Mouse (Mus musculus): ENCODE data around the gene Syne2. TPM values are rescaled to one million over a fixed set of nuclear protein-coding genes. Genes with fewer than 3 reads are reported as not detected.
A peak's percentile ranks its signal among the peaks of the same experiment; 100 is the strongest.

The Syne2 gene
- polyA plus RNA-seq, 1 experiment from 2014 or later: 49.6 TPM

- Histone ChIP-seq H3K4me2 (no peak overlapping the region), H3K9ac (no peak overlapping the region), H3K9me3 (no peaks in the 10 kb centered on the region), H3K27me3 (replicated peaks) (no peaks in the 10 kb centered on the region), H3K36me3 (peaks cover 83% of the 10 kb centered on the region), H3K4me1 (no peaks in the 10 kb centered on the region), H3K27ac (replicated peaks) (no peak overlapping the region), H3K4me3 (no peak overlapping the region)
- 46% methylated on average over 5 of the region's 5 CpGs for WGBS
- ATAC-seq (ENCODE audit: extremely low read depth, insufficient number of reproducible peaks, low FRiP score, low TSS enrichment): no peak
Measured at GRCm38 (mm10) chr12:75951328-75951727, 133.4 kb downstream of the Syne2 start.

GRCm38 (mm10) chr12:75952011-75952410 is 134.1 kb downstream of the Syne2 start:
- Histone ChIP-seq H3K36me3 (peaks cover 83% of the 10 kb centered on the region), H3K27ac (replicated peaks) (no peak overlapping the region), H3K9me3 (no peaks in the 10 kb centered on the region), H3K9ac (no peak overlapping the region), H3K4me3 (no peak overlapping the region), H3K27me3 (replicated peaks) (no peaks in the 10 kb centered on the region), H3K4me1 (no peaks in the 10 kb centered on the region), H3K4me2 (no peak overlapping the region)
- ATAC-seq (ENCODE audit: extremely low read depth, insufficient number of reproducible peaks, low FRiP score, low TSS enrichment): no peak
- 91% methylated on average over 1 of the region's 1 CpGs for WGBS

DNA sequence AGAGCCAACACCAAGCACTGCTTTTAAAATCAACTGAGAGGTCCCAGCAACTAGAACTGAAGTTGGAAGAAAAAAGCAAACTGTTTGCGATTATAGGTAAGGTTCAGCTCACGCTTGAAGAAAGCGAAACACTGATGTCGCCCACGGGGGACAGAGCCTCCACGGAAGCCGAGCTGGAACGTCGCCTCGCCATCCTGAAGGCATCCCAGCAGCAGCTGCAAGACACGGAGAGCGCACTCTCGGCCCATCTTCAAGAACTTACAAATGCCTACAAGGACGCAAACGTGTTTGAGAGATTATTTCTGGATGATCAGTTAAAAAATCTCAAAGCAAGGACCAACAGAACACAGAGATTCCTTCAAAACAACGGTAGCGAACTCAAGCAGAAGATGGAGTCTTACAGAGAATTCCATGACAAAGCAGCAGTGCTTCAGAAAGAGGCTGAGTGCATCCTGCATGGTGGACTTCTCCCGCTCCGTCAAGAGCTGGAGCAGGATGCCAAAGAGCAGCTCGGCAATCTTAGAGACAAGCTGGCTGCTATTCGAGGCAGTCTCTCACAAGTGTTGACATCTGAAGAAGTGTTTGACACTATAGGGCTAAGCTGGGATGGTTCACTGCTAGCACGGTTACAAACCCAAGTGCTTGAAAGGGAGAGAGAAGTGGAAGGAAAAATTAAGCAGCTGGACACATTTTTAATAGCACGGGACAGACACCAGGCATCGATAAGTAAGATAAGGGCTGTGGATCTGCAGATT is 148.7 kb downstream of the Syne2 start:
- ATAC-seq (ENCODE audit: extremely low read depth, insufficient number of reproducible peaks, low FRiP score, low TSS enrichment): no peak
- H3K9ac ChIP-seq: no peak overlapping the region
- 65% methylated on average over 24 of the region's 24 CpGs for WGBS
- H3K36me3 ChIP-seq: peaks cover 79% of the 10 kb centered on the region
- H3K4me3 ChIP-seq: no peak overlapping the region
- no peak overlapping the region for H3K4me2 ChIP-seq
- H3K9me3 ChIP-seq: no peaks in the 10 kb centered on the region
- H3K27ac ChIP-seq (replicated peaks): no peak overlapping the region
- no peaks in the 10 kb centered on the region for H3K27me3 ChIP-seq (replicated peaks)
- peaks cover 12% of the 10 kb centered on the region for H3K4me1 ChIP-seq

- Histone ChIP-seq H3K4me1 (peaks cover 17% of the 10 kb centered on the region), H3K4me2 (no peak overlapping the region), H3K4me3 (no peak overlapping the region), H3K27ac (replicated peaks) (no peak overlapping the region), H3K9ac (no peak overlapping the region), H3K36me3 (peaks cover 57% of the 10 kb centered on the region), H3K9me3 (no peaks in the 10 kb centered on the region), H3K27me3 (replicated peaks) (no peaks in the 10 kb centered on the region)
- 75% methylated on average over 5 of the region's 5 CpGs for WGBS
- no peak for ATAC-seq (ENCODE audit: extremely low read depth, insufficient number of reproducible peaks, low FRiP score, low TSS enrichment)
Measured at GRCm38 (mm10) chr12:75979079-75979478, 161.1 kb downstream of the Syne2 start.

- no peaks in the 10 kb centered on the region for H3K27me3 ChIP-seq (replicated peaks)
- peaks cover 31% of the 10 kb centered on the region for H3K4me1 ChIP-seq
- 34% methylated on average over 8 of the region's 8 CpGs for WGBS
- no peak overlapping the region for H3K9ac ChIP-seq
- H3K36me3 ChIP-seq: peaks cover 55% of the 10 kb centered on the region
- no peak overlapping the region for H3K4me3 ChIP-seq
- no peaks in the 10 kb centered on the region for H3K9me3 ChIP-seq
- peak overlapping the region; percentile 24 for H3K4me2 ChIP-seq
- peak overlapping the region; percentile 67 for H3K27ac ChIP-seq (replicated peaks)
- ATAC-seq (ENCODE audit: extremely low read depth, insufficient number of reproducible peaks, low FRiP score, low TSS enrichment): no peak
Measured at GRCm38 (mm10) chr12:75983336-75983735, 165.4 kb downstream of the Syne2 start.

- peaks cover 29% of the 10 kb centered on the region for H3K4me1 ChIP-seq
- no peaks in the 10 kb centered on the region for H3K9me3 ChIP-seq
- H3K27ac ChIP-seq (replicated peaks): no peak overlapping the region
- H3K4me2 ChIP-seq: no peak overlapping the region
- WGBS: 70% methylated on average over 10 of the region's 10 CpGs
- no peak overlapping the region for H3K9ac ChIP-seq
- H3K36me3 ChIP-seq: peaks cover 73% of the 10 kb centered on the region
- ATAC-seq (ENCODE audit: extremely low read depth, insufficient number of reproducible peaks, low FRiP score, low TSS enrichment): no peak
- H3K27me3 ChIP-seq (replicated peaks): no peaks in the 10 kb centered on the region
- H3K4me3 ChIP-seq: no peak overlapping the region
Measured at GRCm38 (mm10) chr12:75992226-75992858, 174.4 kb downstream of the Syne2 start.

GRCm38 (mm10) chr12:75992946-75993345 is 175.0 kb downstream of the Syne2 start:
- no peaks in the 10 kb centered on the region for H3K9me3 ChIP-seq
- no peak overlapping the region for H3K4me2 ChIP-seq
- H3K27ac ChIP-seq (replicated peaks): no peak overlapping the region
- no peaks in the 10 kb centered on the region for H3K27me3 ChIP-seq (replicated peaks)
- no peak overlapping the region for H3K9ac ChIP-seq
- peaks cover 29% of the 10 kb centered on the region for H3K4me1 ChIP-seq
- no peak for ATAC-seq (ENCODE audit: extremely low read depth, insufficient number of reproducible peaks, low FRiP score, low TSS enrichment)
- WGBS: 87% methylated on average over 4 of the region's 4 CpGs
- H3K36me3 ChIP-seq: peaks cover 73% of the 10 kb centered on the region
- H3K4me3 ChIP-seq: no peak overlapping the region

- Histone ChIP-seq H3K27ac (replicated peaks) (peak overlapping the region; percentile 72), H3K4me1 (peaks cover 29% of the 10 kb centered on the region), H3K4me2 (peak overlapping the region; percentile 18), H3K27me3 (replicated peaks) (no peaks in the 10 kb centered on the region), H3K36me3 (peaks cover 73% of the 10 kb centered on the region), H3K9me3 (no peaks in the 10 kb centered on the region), H3K9ac (no peak overlapping the region), H3K4me3 (no peak overlapping the region)
- WGBS: 12% methylated on average over 2 of the region's 2 CpGs
- no peak for ATAC-seq (ENCODE audit: extremely low read depth, insufficient number of reproducible peaks, low FRiP score, low TSS enrichment)
Measured at GRCm38 (mm10) chr12:75995086-75995485, 177.2 kb downstream of the Syne2 start.

DNA sequence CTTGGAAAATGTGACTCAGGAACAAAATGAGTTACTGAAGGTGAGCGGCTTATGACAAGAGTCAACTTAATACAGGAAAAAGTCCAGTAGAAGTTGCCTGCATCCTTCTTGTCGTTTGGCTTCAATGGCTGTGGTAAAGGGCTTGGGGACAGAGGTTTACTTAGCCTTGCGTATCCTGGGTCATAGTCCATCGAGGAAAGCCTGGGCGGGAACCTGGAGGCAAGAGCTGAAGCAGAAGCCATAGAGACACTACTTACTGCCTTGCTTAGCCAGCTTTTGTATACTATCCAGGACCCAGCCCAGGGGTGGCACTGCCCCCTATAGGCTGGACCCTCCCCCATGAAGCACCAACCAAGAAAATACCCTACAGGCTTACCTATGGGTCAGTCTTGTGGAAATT is 179.6 kb downstream of the Syne2 start:
- no peaks in the 10 kb centered on the region for H3K27me3 ChIP-seq (replicated peaks)
- H3K27ac ChIP-seq (replicated peaks): no peak overlapping the region
- H3K9me3 ChIP-seq: no peaks in the 10 kb centered on the region
- no peak overlapping the region for H3K4me2 ChIP-seq
- WGBS: 89% methylated on average over 5 of the region's 5 CpGs
- H3K4me1 ChIP-seq: peaks cover 29% of the 10 kb centered on the region
- H3K9ac ChIP-seq: no peak overlapping the region
- peaks cover 73% of the 10 kb centered on the region for H3K36me3 ChIP-seq
- no peak for ATAC-seq (ENCODE audit: extremely low read depth, insufficient number of reproducible peaks, low FRiP score, low TSS enrichment)
- no peak overlapping the region for H3K4me3 ChIP-seq

- H3K27me3 ChIP-seq (replicated peaks): no peaks in the 10 kb centered on the region
- no peak overlapping the region for H3K4me3 ChIP-seq
- no peaks in the 10 kb centered on the region for H3K9me3 ChIP-seq
- no peak overlapping the region for H3K9ac ChIP-seq
- peaks cover 74% of the 10 kb centered on the region for H3K36me3 ChIP-seq
- H3K4me1 ChIP-seq: peaks cover 29% of the 10 kb centered on the region
- no peak overlapping the region for H3K4me2 ChIP-seq
- 82% methylated on average over 2 of the region's 2 CpGs for WGBS
- H3K27ac ChIP-seq (replicated peaks): no peak overlapping the region
- no peak for ATAC-seq (ENCODE audit: extremely low read depth, insufficient number of reproducible peaks, low FRiP score, low TSS enrichment)
Measured at GRCm38 (mm10) chr12:75998416-75998815, 180.5 kb downstream of the Syne2 start.

DNA sequence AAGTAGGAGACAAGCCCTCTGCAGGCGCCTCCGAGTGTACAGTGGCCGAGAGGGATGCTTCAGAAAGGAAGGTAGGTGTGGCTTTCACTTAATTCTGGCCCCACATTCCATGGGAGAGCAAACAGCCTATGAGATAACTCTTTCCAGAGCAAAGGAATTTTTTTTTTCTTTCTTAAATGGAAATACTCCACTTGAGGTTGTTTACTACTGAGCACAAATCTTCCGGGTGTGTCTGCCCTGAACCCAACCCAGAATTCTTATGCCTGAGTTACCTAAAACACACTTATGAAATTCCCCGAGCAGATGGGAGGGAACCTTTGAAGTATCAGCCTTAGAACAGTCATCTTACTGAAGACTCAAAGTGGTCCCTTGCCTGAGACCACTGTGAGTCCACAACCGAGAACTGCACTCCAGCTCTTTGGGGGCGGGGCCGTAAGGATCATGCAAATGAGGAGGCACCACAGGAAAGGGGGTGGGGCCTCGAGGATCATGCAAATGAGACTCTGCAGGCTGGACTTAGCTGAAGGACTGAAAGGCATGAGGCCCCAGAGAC is 186.8 kb downstream of the Syne2 start:
- Histone ChIP-seq H3K4me3 (no peak overlapping the region), H3K9me3 (no peaks in the 10 kb centered on the region), H3K36me3 (peaks cover 86% of the 10 kb centered on the region), H3K4me2 (no peak overlapping the region), H3K4me1 (0 out of 2 replicates have a peak, but pooled peaks cover 5% of the 10 kb centered on the region), H3K27me3 (replicated peaks) (no peaks in the 10 kb centered on the region), H3K27ac (replicated peaks) (no peak overlapping the region), H3K9ac (no peak overlapping the region)
- 46% methylated on average over 9 of the region's 9 CpGs for WGBS
- ATAC-seq (ENCODE audit: extremely low read depth, insufficient number of reproducible peaks, low FRiP score, low TSS enrichment): no peak

Data from heart, embryonic 13.5 days (tissue).